Mouse (Mus musculus) v-Abl transformed pro-B cells (cell line): ENCODE data around the gene Pop7.

Experiments
- in situ Hi-C, 2 experiments: fragments of 400-800 bp; cut with MboI; formaldehyde crosslinking; loops; one replicate each; pipeline ENCODE4 v1.15.1; 2025; ENCODE audit not compliant: unreplicated experiment in 2 of 2

Gene Pop7

GRCm38 (mm10) chr5:137510014-137510501 is 7.7 kb upstream of the Pop7 start:
- in situ Hi-C loops: no loop called here

GRCm38 (mm10) chr5:137504041-137504440 is 1.7 kb upstream of the Pop7 start:
- in situ Hi-C loops: loop anchor here (5.0 to 10.0 kb wide), 4 partner anchors 151 to 258 kb away; partner anchors contain the start of gene Slc12a9 (in 2 of the 2)

GRCm38 (mm10) chr5:137502667-137503110 is 371 bp upstream of the Pop7 start:
- in situ Hi-C loops: loop anchor here (5.0 to 10.0 kb wide), 4 partner anchors 152 to 260 kb away; partner anchors contain the start of gene Slc12a9 (in 2 of the 2)

GRCm38 (mm10) chr5:137500186-137500585 is 2.1 kb downstream of the Pop7 start:
- in situ Hi-C loops: loop anchor here (5.0 to 10.0 kb wide), 4 partner anchors 155 to 262 kb away; partner anchors contain the start of gene Slc12a9 (in 2 of the 2)

- in situ Hi-C loops: loop anchor here (25.0 kb wide), 2 partner anchors 643 to 1143 kb away; no protein-coding TSS in a partner anchor
These were observed 8.5 kb downstream of the Pop7 start for GRCm38 (mm10) chr5:137493831-137494230.

GRCm38 (mm10) chr5:137491559-137491958 is 10.8 kb downstream of the Pop7 start:
- in situ Hi-C loops: loop anchor here (25.0 kb wide), 2 partner anchors 646 to 1146 kb away; no protein-coding TSS in a partner anchor

- in situ Hi-C loops: loop anchor here (10.0 to 25.0 kb wide), 5 partner anchors 277 to 1150 kb away; no protein-coding TSS in a partner anchor
These were observed 14.7 kb downstream of the Pop7 start for GRCm38 (mm10) chr5:137487616-137488015.

- in situ Hi-C loops: loop anchor here (10.0 to 25.0 kb wide), 5 partner anchors 279 to 1151 kb away; no protein-coding TSS in a partner anchor
These were observed 16.5 kb downstream of the Pop7 start for GRCm38 (mm10) chr5:137485851-137486155.

- in situ Hi-C loops: loop anchor here (10.0 to 25.0 kb wide), 5 partner anchors 280 to 1152 kb away; no protein-coding TSS in a partner anchor
These were observed 17.1 kb downstream of the Pop7 start for GRCm38 (mm10) chr5:137485071-137485850.

GRCm38 (mm10) chr5:137481897-137482296 is 20.4 kb downstream of the Pop7 start:
- in situ Hi-C loops: loop anchor here (5.0 to 25.0 kb wide), 6 partner anchors 283 to 1155 kb away; no protein-coding TSS in a partner anchor

GRCm38 (mm10) chr5:137481138-137481537 is 21.2 kb downstream of the Pop7 start:
- in situ Hi-C loops: loop anchor here (5.0 to 25.0 kb wide), 6 partner anchors 284 to 1156 kb away; no protein-coding TSS in a partner anchor

- in situ Hi-C loops: loop anchor here (10.0 to 25.0 kb wide), 3 partner anchors 498 to 1160 kb away; no protein-coding TSS in a partner anchor
These were observed 25.4 kb downstream of the Pop7 start, which contains the start of gene Zan for GRCm38 (mm10) chr5:137476964-137477363. Zan (minus strand) TSS chr5:137477064.

GRCm38 (mm10) chr5:137474351-137474750 is 28.0 kb downstream of the Pop7 start:
- in situ Hi-C loops: loop anchor here in 1 of 2 experiments (10.0 kb wide), 1 partner anchor 500 kb away; no protein-coding TSS in a partner anchor

GRCm38 (mm10) chr5:137472252-137472904 is 29.9 kb downstream of the Pop7 start:
- in situ Hi-C loops: loop anchor here in 1 of 2 experiments (10.0 kb wide), 1 partner anchor 502 kb away; no protein-coding TSS in a partner anchor

GRCm38 (mm10) chr5:137466946-137467345 is 35.4 kb downstream of the Pop7 start:
- in situ Hi-C loops: no loop called here

GRCm38 (mm10) chr5:137465049-137465448 is 37.3 kb downstream of the Pop7 start:
- in situ Hi-C loops: no loop called here

GRCm38 (mm10) chr5:137455866-137456591 is 46.3 kb downstream of the Pop7 start:
- in situ Hi-C loops: no loop called here

GRCm38 (mm10) chr5:137455206-137455605 is 47.1 kb downstream of the Pop7 start:
- in situ Hi-C loops: no loop called here
